Mouse (Mus musculus) kidney, embryonic 14.5 days (tissue): ENCODE results near the gene Sirpa. TPM values are rescaled to one million over a fixed set of nuclear protein-coding genes. Genes with fewer than 3 reads are reported as not detected.
A peak's percentile ranks its signal among the peaks of the same experiment; 100 is the strongest.

Source experiments
- ATAC-seq: fragments of 200-750 bp; cut with Nextera tagmentation; 2 replicates; pipeline ENCODE4 v1.8.0; 2017; ENCODE audit warnings: moderate number of reproducible peaks, mild to moderate bottlenecking, moderate TSS enrichment, moderate library complexity; ENCODE audit not compliant: low FRiP score, low TSS enrichment
- H3K27ac ChIP-seq: fragments of 300-500 bp; sonication (generic); 2 replicates; pipeline ENCODE4 v1.5.1; 2014; ENCODE audit warnings: low read depth, mild to moderate bottlenecking, low read length, moderate library complexity, mixed read lengths
- H3K27me3 ChIP-seq: fragments of 300-500 bp; sonication (generic); 2 replicates; pipeline ENCODE4 v1.6.1; 2014; ENCODE audit warnings: mild to moderate bottlenecking, low read length; ENCODE audit not compliant: control insufficient read depth, insufficient read depth
- H3K36me3 ChIP-seq: fragments of 300-500 bp; sonication (generic); 2 replicates; pipeline ENCODE4 v1.6.1; 2014; ENCODE audit warnings: low read length, mixed read lengths; ENCODE audit not compliant: control insufficient read depth, insufficient read depth
- H3K4me1 ChIP-seq: fragments of 300-500 bp; sonication (generic); 2 replicates; pipeline ENCODE4 v1.6.1; 2014; ENCODE audit warnings: low read length, mixed read lengths; ENCODE audit not compliant: control insufficient read depth, insufficient read depth
- H3K4me2 ChIP-seq: fragments of 300-500 bp; sonication (generic); replicated peaks from 2 replicates; pipeline ENCODE4 v1.6.1; 2014; ENCODE audit warnings: low read depth, mild to moderate bottlenecking, low read length
- H3K4me3 ChIP-seq: fragments of 300-500 bp; sonication (generic); 2 replicates; pipeline ENCODE4 v1.5.1; 2014; ENCODE audit warnings: mild to moderate bottlenecking, low read length
- H3K9ac ChIP-seq: fragments of 300-500 bp; sonication (generic); 2 replicates; pipeline ENCODE4 v1.6.1; 2014; ENCODE audit warnings: low read depth, mild to moderate bottlenecking, low read length, moderate library complexity
- H3K9me3 ChIP-seq: fragments of 300-500 bp; sonication (generic); 2 replicates; pipeline ENCODE4 v1.6.1; 2016; ENCODE audit warnings: low read length; ENCODE audit not compliant: control insufficient read depth
- WGBS: fragments of 180-500 bp; shearing (Covaris S2); extraction: QIAGEN DNeasy Blood & Tissue Kit; methylation state at CpG from one replicate; pipeline ENCODE4 v1.1.7; 2014; 5-methylcytosine and 5-hydroxymethylcytosine counted together
- polyA plus RNA-seq: library from polyadenylated mRNA; unstranded; fragments of >200 nt; fragmentation: Nextera tagmentation; extraction: Ambion mirVana; gene quantifications from 2 replicates; pipeline ENCODE4 v1.2.1, GENCODE M21; 2014

The Sirpa gene
- polyA plus RNA-seq, 1 experiment from 2014 or later = 28.8 TPM

- Histone ChIP-seq H3K27me3 (no peaks in the 10 kb centered on the region), H3K9ac (no peak overlapping the region), H3K4me3 (no peak overlapping the region), H3K9me3 (no peaks in the 10 kb centered on the region), H3K27ac (no peak overlapping the region), H3K4me1 (no peaks in the 10 kb centered on the region), H3K4me2 (no peak overlapping the region), H3K36me3 (no peaks in the 10 kb centered on the region)
- ATAC-seq = no peak
- 79% methylated on average over 4 of the region's 4 CpGs for WGBS
Measured at GRCm38 (mm10) chr2:129658796-129659195, 66.2 kb downstream of the Sirpa start.

DNA sequence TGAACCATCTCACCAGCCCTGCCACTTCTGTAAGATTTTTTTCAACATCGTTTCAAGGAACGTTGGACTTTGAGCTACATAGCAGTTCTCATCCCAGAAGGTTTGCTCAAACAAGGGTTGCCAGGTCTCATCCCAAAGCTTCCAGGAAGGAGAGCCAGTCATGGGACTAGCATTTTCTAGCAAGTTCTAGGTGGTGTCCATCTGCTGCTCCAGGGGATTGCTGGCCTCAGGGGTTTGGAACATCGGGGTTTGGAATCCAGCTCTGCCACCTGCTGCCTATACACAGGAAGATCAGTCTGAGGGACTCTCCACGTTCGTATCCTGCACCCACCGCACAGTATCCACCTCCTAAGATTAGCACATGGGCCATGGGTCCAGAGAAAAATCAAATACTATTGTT lies 67.4 kb downstream of the Sirpa start:
- Histone ChIP-seq H3K4me3 (no peak overlapping the region), H3K27ac (no peak overlapping the region), H3K9ac (no peak overlapping the region), H3K4me2 (no peak overlapping the region), H3K9me3 (no peaks in the 10 kb centered on the region), H3K4me1 (no peaks in the 10 kb centered on the region), H3K36me3 (no peaks in the 10 kb centered on the region), H3K27me3 (no peaks in the 10 kb centered on the region)
- no peak for ATAC-seq
- WGBS = 77% methylated on average over 6 of the region's 6 CpGs

- no peak overlapping the region for H3K4me3 ChIP-seq
- H3K9ac ChIP-seq = no peak overlapping the region
- no peaks in the 10 kb centered on the region for H3K36me3 ChIP-seq
- no peak for ATAC-seq
- WGBS = 81% methylated on average over 4 of the region's 4 CpGs
- no peaks in the 10 kb centered on the region for H3K4me1 ChIP-seq
- H3K27me3 ChIP-seq = no peaks in the 10 kb centered on the region
- no peak overlapping the region for H3K27ac ChIP-seq
- no peaks in the 10 kb centered on the region for H3K9me3 ChIP-seq
- no peak overlapping the region for H3K4me2 ChIP-seq
Measured at GRCm38 (mm10) chr2:129662484-129662883, 69.8 kb downstream of the Sirpa start.

DNA sequence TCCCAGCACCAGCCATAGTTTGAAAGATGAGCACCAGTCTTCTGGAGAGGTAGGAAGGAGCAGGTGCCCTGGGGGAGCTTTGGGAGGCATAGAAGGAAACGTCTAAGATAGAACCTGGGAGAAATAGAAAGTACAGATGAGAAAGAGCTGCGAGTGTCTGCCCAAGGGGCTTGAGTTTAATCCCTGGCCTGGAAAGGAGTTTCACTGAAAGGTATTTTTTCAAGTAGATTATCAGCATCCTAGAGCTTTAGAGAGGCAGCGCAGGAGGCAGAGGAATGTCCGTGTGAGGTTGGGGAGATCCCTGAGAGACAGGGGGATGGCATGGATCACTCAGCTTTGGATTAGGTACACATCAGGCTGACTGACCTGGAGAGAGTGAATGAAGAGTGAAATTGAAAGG lies 79.3 kb downstream of the Sirpa start:
- no peaks in the 10 kb centered on the region for H3K4me1 ChIP-seq
- no peak overlapping the region for H3K4me2 ChIP-seq
- no peak overlapping the region for H3K27ac ChIP-seq
- H3K27me3 ChIP-seq = peaks cover 3% of the 10 kb centered on the region; the same call in 1 of the 2 replicates
- no peak for ATAC-seq
- H3K9me3 ChIP-seq = no peaks in the 10 kb centered on the region
- no peaks in the 10 kb centered on the region for H3K36me3 ChIP-seq
- 79% methylated on average over 4 of the region's 4 CpGs for WGBS
- H3K9ac ChIP-seq = no peak overlapping the region
- H3K4me3 ChIP-seq = no peak overlapping the region

GRCm38 (mm10) chr2:129674935-129675634 lies 82.5 kb downstream of the Sirpa start:
- Histone ChIP-seq H3K27me3 (peaks cover 3% of the 10 kb centered on the region; the same call in 1 of the 2 replicates), H3K27ac (no peak overlapping the region), H3K4me3 (no peak overlapping the region), H3K4me1 (no peaks in the 10 kb centered on the region), H3K9me3 (no peaks in the 10 kb centered on the region), H3K9ac (no peak overlapping the region), H3K4me2 (no peak overlapping the region), H3K36me3 (no peaks in the 10 kb centered on the region)
- 33% methylated on average over 13 of the region's 13 CpGs for WGBS
- 0 out of 2 replicates have a peak, but pooled peaks have one; percentile 60 for ATAC-seq

- no peak overlapping the region for H3K9ac ChIP-seq
- peaks cover 3% of the 10 kb centered on the region; the same call in 1 of the 2 replicates for H3K27me3 ChIP-seq
- no peak overlapping the region for H3K4me3 ChIP-seq
- no peaks in the 10 kb centered on the region for H3K9me3 ChIP-seq
- 33% methylated on average over 2 of the region's 2 CpGs for WGBS
- H3K36me3 ChIP-seq = no peaks in the 10 kb centered on the region
- no peak overlapping the region for H3K27ac ChIP-seq
- H3K4me2 ChIP-seq = no peak overlapping the region
- H3K4me1 ChIP-seq = no peaks in the 10 kb centered on the region
- ATAC-seq = peak; percentile 86
Measured at GRCm38 (mm10) chr2:129677664-129678063, 85.0 kb downstream of the Sirpa start.

DNA sequence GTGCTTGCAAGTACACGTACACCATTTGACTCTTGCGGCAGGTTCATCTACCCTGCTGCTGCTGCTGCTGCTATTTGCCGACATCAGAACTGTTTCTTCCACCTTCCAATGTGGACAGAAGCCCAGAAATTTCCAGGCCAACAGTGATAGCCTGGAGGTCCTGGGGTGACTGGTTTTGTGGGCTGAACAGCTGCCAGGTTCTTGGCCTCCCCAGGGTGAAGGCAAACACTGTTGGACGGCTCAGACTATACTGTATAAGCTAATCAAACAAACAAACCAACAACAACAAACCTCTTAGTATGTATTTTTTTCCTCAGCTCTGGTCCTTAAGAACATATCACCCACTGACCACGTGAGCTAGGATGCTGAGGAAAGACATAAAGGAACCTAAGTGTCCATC lies 86.4 kb downstream of the Sirpa start:
- no peaks in the 10 kb centered on the region for H3K36me3 ChIP-seq
- no peak overlapping the region for H3K4me3 ChIP-seq
- H3K27ac ChIP-seq = no peak overlapping the region
- no peaks in the 10 kb centered on the region for H3K9me3 ChIP-seq
- WGBS = 85% methylated on average over 5 of the region's 5 CpGs
- no peak overlapping the region for H3K9ac ChIP-seq
- H3K4me1 ChIP-seq = no peaks in the 10 kb centered on the region
- H3K27me3 ChIP-seq = peaks cover 3% of the 10 kb centered on the region; the same call in 1 of the 2 replicates
- ATAC-seq = no peak
- no peak overlapping the region for H3K4me2 ChIP-seq

- H3K36me3 ChIP-seq = no peaks in the 10 kb centered on the region
- no peak overlapping the region for H3K27ac ChIP-seq
- no peak overlapping the region for H3K9ac ChIP-seq
- no peak for ATAC-seq
- H3K4me2 ChIP-seq = no peak overlapping the region
- WGBS = 86% methylated on average over 3 of the region's 3 CpGs
- no peaks in the 10 kb centered on the region for H3K9me3 ChIP-seq
- no peaks in the 10 kb centered on the region for H3K4me1 ChIP-seq
- H3K27me3 ChIP-seq = peaks cover 3% of the 10 kb centered on the region; the same call in 1 of the 2 replicates
- no peak overlapping the region for H3K4me3 ChIP-seq
Measured at GRCm38 (mm10) chr2:129680236-129680635, 87.6 kb downstream of the Sirpa start.
